ENCODE assay signal across 8 mouse cellular contexts in genomic region chr11:70648512-70648911, GRCm38 (mm10). TPM values are rescaled to one million over a fixed set of nuclear protein-coding genes. Genes with fewer than 3 reads are reported as not detected.
DNase-seq lines count a peak whose midpoint lies in the region; ATAC-seq lines count a peak whose summit lies in the region.

No protein-coding gene starts in this region.

- ATAC-seq in kidney, embryonic 16.5 days (ENCODE audit: low FRiP score, low TSS enrichment): no peak
- no peak for ATAC-seq in intestine, embryonic 14.5 days (replicated peaks; ENCODE audit: low FRiP score, low TSS enrichment, low read depth)

- no peak for DNase-seq in kidney, postnatal 14 days
- DNase-seq in c-Kit-positive CD71-positive TER-119-positive erythroid progenitor cells, embryonic 14.5 days (ENCODE audit: low spot score): peak; percentile 70
- DNase-seq in intestine, embryonic 14.5 days (ENCODE audit: low spot score): no peak
- DNase-seq in naive thymus-derived CD4-positive, alpha-beta T cell, adult 2 months (ENCODE audit: low read depth): peak; percentile 47
- no peak for DNase-seq in gastrocnemius, adult 8-10 months (ENCODE audit: low spot score in 2 of 2)
- DNase-seq in urinary bladder, postnatal 14 days (ENCODE audit: low spot score): no peak
- no peak for DNase-seq in frontal cortex, postnatal 14 days (ENCODE audit: low spot score in 2 of 2)

- WGBS in kidney, embryonic 16.5 days: 78% methylated on average over 4 of the region's 4 CpGs
- WGBS in intestine, embryonic 14.5 days: 72% methylated on average over 4 of the region's 4 CpGs

- no peaks in the 10 kb centered on the region for H3K27me3 ChIP-seq in kidney, embryonic 16.5 days (ENCODE audit: insufficient read depth, low read length)
- H3K27me3 ChIP-seq in intestine, embryonic 14.5 days (replicated peaks; ENCODE audit: control insufficient read depth, insufficient read depth, low read length): no peaks in the 10 kb centered on the region

- peak overlapping the region; percentile 99; the same call in 1 of the 2 replicates for H3K27ac ChIP-seq in kidney, embryonic 16.5 days (ENCODE audit: low read length)
- peak overlapping the region; percentile 96; the same call in 1 of the 2 replicates for H3K27ac ChIP-seq in intestine, embryonic 14.5 days (ENCODE audit: low read depth)

- peaks cover 57% of the 10 kb centered on the region for H3K36me3 ChIP-seq in kidney, embryonic 16.5 days (ENCODE audit: insufficient read depth, low read length)
- peaks cover 73% of the 10 kb centered on the region for H3K36me3 ChIP-seq in intestine, embryonic 14.5 days (ENCODE audit: control insufficient read depth, insufficient read depth, low read length)

- peak overlapping the region; percentile 68 for H3K4me3 ChIP-seq in kidney, embryonic 16.5 days (ENCODE audit: low read length)
- peak overlapping the region; percentile 77 for H3K4me3 ChIP-seq in intestine, embryonic 14.5 days (ENCODE audit: low read depth, low read length)

- H3K9me3 ChIP-seq in kidney, embryonic 16.5 days (ENCODE audit: low read length): no peaks in the 10 kb centered on the region
- H3K9me3 ChIP-seq in intestine, embryonic 14.5 days (ENCODE audit: control insufficient read depth, low read length): no peaks in the 10 kb centered on the region

- peak overlapping the region; percentile 76 for H3K9ac ChIP-seq in kidney, embryonic 16.5 days (replicated peaks; ENCODE audit: low read length)
- H3K9ac ChIP-seq in intestine, embryonic 14.5 days (ENCODE audit: low read length): peak overlapping the region; percentile 72

- H3K4me2 ChIP-seq in kidney, embryonic 16.5 days (replicated peaks; ENCODE audit: low read depth, low read length): peak overlapping the region; percentile 97
- peak overlapping the region; percentile 99 for H3K4me2 ChIP-seq in intestine, embryonic 14.5 days (ENCODE audit: low read length)

- H3K4me1 ChIP-seq in kidney, embryonic 16.5 days (ENCODE audit: insufficient read depth, low read length): peaks cover 63% of the 10 kb centered on the region
- peaks cover 51% of the 10 kb centered on the region for H3K4me1 ChIP-seq in intestine, embryonic 14.5 days (replicated peaks; ENCODE audit: control insufficient read depth, insufficient read depth, low read length)

RNA-seq across cellular contexts. Expression of gene Slc25a11, which starts 1.2 kb away (rescaled TPM):
- 229 and 235 TPM in 2 replicates for polyA plus RNA-seq in kidney, embryonic 16.5 days (2015; fragmentation: Nextera tagmentation; extraction: Ambion mirVana)
- polyA plus RNA-seq in intestine, embryonic 14.5 days (2014; fragmentation: Nextera tagmentation; extraction: Ambion mirVana): 155 and 158 TPM in 2 replicates
- 100 to 1,000 TPM; 276 to 326 (median 293) TPM for total RNA-seq in gastrocnemius, adult 8-10 months (2022)

RNA-seq across cellular contexts. Expression of gene Rnf167, which starts 1.5 kb away (rescaled TPM):
- polyA plus RNA-seq in kidney, embryonic 16.5 days (2015; fragmentation: Nextera tagmentation; extraction: Ambion mirVana): 130 and 137 TPM in 2 replicates
- polyA plus RNA-seq in intestine, embryonic 14.5 days (2014; fragmentation: Nextera tagmentation; extraction: Ambion mirVana): 101 and 115 TPM in 2 replicates
- 10 to 100 TPM; 34.9 to 41.1 (median 38.1) TPM for total RNA-seq in gastrocnemius, adult 8-10 months (2022)

RNA-seq across cellular contexts. Expression of gene Pfn1, which starts 5.9 kb away (rescaled TPM):
- 1,671 and 1,948 TPM in 2 replicates for polyA plus RNA-seq in kidney, embryonic 16.5 days (2015; fragmentation: Nextera tagmentation; extraction: Ambion mirVana)
- polyA plus RNA-seq in intestine, embryonic 14.5 days (2014; fragmentation: Nextera tagmentation; extraction: Ambion mirVana): 2,271 and 2,344 TPM in 2 replicates
- total RNA-seq in gastrocnemius, adult 8-10 months (2022): 100 to 1,000 TPM; 218 to 265 (median 251) TPM

RNA-seq across cellular contexts. Expression of gene Eno3, which starts 8.5 kb away (rescaled TPM):
- polyA plus RNA-seq in kidney, embryonic 16.5 days (2015; fragmentation: Nextera tagmentation; extraction: Ambion mirVana): 23.1 and 28.0 TPM in 2 replicates
- polyA plus RNA-seq in intestine, embryonic 14.5 days (2014; fragmentation: Nextera tagmentation; extraction: Ambion mirVana): 13.5 and 16.3 TPM in 2 replicates
- total RNA-seq in gastrocnemius, adult 8-10 months (2022): 1,000 to 10,000 TPM; 7,027 to 9,270 (median 7,380) TPM

RNA-seq across cellular contexts. Expression of gene Gp1ba, which starts 9.6 kb away (rescaled TPM):
- 0.11 and 0.21 TPM in 2 replicates for polyA plus RNA-seq in kidney, embryonic 16.5 days (2015; fragmentation: Nextera tagmentation; extraction: Ambion mirVana)
- polyA plus RNA-seq in intestine, embryonic 14.5 days (2014; fragmentation: Nextera tagmentation; extraction: Ambion mirVana): 0.26 and 0.37 TPM in 2 replicates
- not detected for total RNA-seq in gastrocnemius, adult 8-10 months (2022)

Comparison
In these comparisons a context has a peak if more than half of its experiments do, and no peak if none do; other contexts are left out.
1. DNase-seq: peak in c-Kit-positive CD71-positive TER-119-positive erythroid progenitor cells, embryonic 14.5 days (single experiment) and naive thymus-derived CD4-positive, alpha-beta T cell, adult 2 months (single experiment); none in kidney, postnatal 14 days (single experiment), intestine, embryonic 14.5 days (single experiment), gastrocnemius, adult 8-10 months (0 of 2), urinary bladder, postnatal 14 days (single experiment) and frontal cortex, postnatal 14 days (0 of 2).